Mouse (Mus musculus) hindbrain, embryonic 10.5 days (tissue): ENCODE measurements around the gene Ctso. TPM values are rescaled to one million over a fixed set of nuclear protein-coding genes. Genes with fewer than 3 reads are reported as not detected.

ENCODE experiments used
- DNase-seq: peaks from one replicate; pipeline ENCODE4 v3.0.0-alpha.2; 2017; ENCODE audit warnings: low spot score
- H3K27ac ChIP-seq: fragments of 300-500 bp; sonication (generic); 2 replicates; pipeline ENCODE4 v1.5.1; 2016; ENCODE audit warnings: mild to moderate bottlenecking, moderate library complexity
- H3K27me3 ChIP-seq: fragments of 300-500 bp; sonication (generic); 2 replicates; pipeline ENCODE4 v1.6.1; 2016; ENCODE audit warnings: mild to moderate bottlenecking; ENCODE audit not compliant: poor library complexity, insufficient read depth, severe bottlenecking
- H3K36me3 ChIP-seq: fragments of 300-500 bp; sonication (generic); 2 replicates; pipeline ENCODE4 v1.6.1; 2016; ENCODE audit warnings: mild to moderate bottlenecking, moderate library complexity
- H3K4me1 ChIP-seq: fragments of 300-500 bp; sonication (generic); replicated peaks from 2 replicates; pipeline ENCODE4 v1.6.1; 2016; ENCODE audit warnings: mild to moderate bottlenecking
- H3K4me3 ChIP-seq: fragments of 300-500 bp; sonication (generic); 2 replicates; pipeline ENCODE4 v1.5.1; 2016; ENCODE audit warnings: mild to moderate bottlenecking, moderate library complexity
- H3K9me3 ChIP-seq: fragments of 300-500 bp; sonication (generic); 2 replicates; pipeline ENCODE4 v1.6.1; 2016; ENCODE audit warnings: mild to moderate bottlenecking, moderate library complexity
- WGBS: fragments of 180-500 bp; shearing (Covaris S2); methylation state at CpG from one replicate; pipeline ENCODE4 v1.1.7; 2016; 5-methylcytosine and 5-hydroxymethylcytosine counted together
- polyA plus RNA-seq: library from polyadenylated mRNA; unstranded; fragments of >200 nt; fragmentation: Nextera tagmentation; extraction: Ambion mirVana; gene quantifications from 2 replicates; pipeline ENCODE4 v1.2.1, GENCODE M21; 2016

Ctso gene
- polyA plus RNA-seq, 1 experiment from 2014 or later, result 7.9 TPM

DNA sequence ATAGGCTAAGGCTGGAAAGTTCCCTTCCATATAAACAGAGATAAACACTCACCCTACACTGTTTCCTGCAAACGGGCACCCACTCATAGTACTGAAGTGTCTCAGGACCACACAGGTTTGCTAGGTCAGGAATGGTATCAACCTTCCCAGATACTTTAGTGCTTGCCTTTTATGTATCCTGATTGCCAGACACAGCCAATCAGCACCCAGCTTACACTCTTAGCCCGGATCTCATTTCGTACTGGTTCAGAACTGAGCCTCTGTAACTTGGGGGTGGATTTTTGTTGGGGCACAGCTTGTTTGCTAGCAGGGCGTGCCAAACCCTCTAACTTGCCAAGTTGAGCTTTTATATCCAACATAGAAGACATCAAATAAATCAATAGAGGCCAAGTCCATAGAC, 43.2 kb downstream of the Ctso start:
- no peak overlapping the region for H3K27ac ChIP-seq
- H3K27me3 ChIP-seq, result no peaks in the 10 kb centered on the region
- no peaks in the 10 kb centered on the region for H3K9me3 ChIP-seq
- H3K4me3 ChIP-seq, result no peak overlapping the region
- 86% methylated on average over 4 of the region's 4 CpGs for WGBS
- no peaks in the 10 kb centered on the region for H3K4me1 ChIP-seq
- DNase-seq, result no peak
- H3K36me3 ChIP-seq, result no peaks in the 10 kb centered on the region

DNA sequence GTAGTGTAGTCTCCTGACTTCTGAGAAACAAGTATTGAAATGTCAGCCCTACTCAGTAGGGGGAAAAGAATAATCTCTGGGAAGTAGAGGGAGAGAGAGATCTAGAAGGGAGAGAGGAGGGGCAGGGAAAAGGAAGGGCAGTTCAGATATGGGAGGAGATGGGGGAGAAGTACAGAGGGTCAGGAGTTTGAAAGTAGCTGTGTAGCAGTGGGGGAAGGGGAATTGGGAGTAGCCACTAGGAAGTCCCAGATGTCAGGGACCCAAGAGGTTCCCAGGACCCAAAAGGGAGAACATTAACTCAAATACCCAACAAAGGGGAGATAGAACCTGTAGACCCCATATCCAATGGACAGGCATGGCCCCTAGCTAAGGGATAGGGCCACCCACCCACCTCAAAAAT, 43.7 kb downstream of the Ctso start, which contains the start of gene Tdo2:
Gene Tdo2, minus strand, starts transcription at position 101 of the 400 bp plus-strand sequence.
- H3K36me3 ChIP-seq, result no peaks in the 10 kb centered on the region
- no peaks in the 10 kb centered on the region for H3K4me1 ChIP-seq
- H3K9me3 ChIP-seq, result no peaks in the 10 kb centered on the region
- H3K27ac ChIP-seq, result no peak within 1 kb of the TSS
- no peak within 1 kb of the TSS for H3K4me3 ChIP-seq
- no peaks in the 10 kb centered on the region for H3K27me3 ChIP-seq
- DNase-seq, result no peak

GRCm38 (mm10) chr3:81981576-81981975, 49.2 kb downstream of the Ctso start:
- DNase-seq, result no peak
- H3K4me1 ChIP-seq, result no peaks in the 10 kb centered on the region
- H3K4me3 ChIP-seq, result no peak overlapping the region
- H3K9me3 ChIP-seq, result no peaks in the 10 kb centered on the region
- no peaks in the 10 kb centered on the region for H3K36me3 ChIP-seq
- 90% methylated on average over 5 of the region's 5 CpGs for WGBS
- no peak overlapping the region for H3K27ac ChIP-seq
- H3K27me3 ChIP-seq, result no peaks in the 10 kb centered on the region

DNA sequence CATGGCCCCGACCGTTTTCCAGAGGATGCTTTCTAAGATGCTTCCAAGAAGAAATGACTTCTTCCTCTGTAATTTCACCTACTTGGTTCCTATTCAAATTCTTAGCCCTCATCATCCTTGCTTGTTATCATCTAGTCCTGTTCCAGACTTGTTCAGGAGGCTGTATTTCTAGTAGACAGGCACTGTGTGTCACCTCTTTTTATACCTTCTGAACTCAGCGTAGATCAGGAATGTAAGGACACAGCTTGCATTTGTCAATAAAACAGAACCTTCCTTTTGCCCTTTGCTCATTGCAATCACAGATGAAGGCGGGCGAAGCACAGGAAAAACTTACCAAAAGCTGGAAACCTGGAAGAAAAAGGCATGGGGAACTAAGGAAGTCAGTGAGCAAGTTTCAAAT, 49.6 kb downstream of the Ctso start, which contains the start of gene Asic5:
Gene Asic5, plus strand, starts transcription at position 301 of the 400 bp plus-strand sequence.
- Histone ChIP-seq H3K9me3 (no peaks in the 10 kb centered on the region), H3K36me3 (no peaks in the 10 kb centered on the region), H3K27me3 (no peaks in the 10 kb centered on the region), H3K4me1 (no peaks in the 10 kb centered on the region), H3K4me3 (no peak within 1 kb of the TSS), H3K27ac (no peak within 1 kb of the TSS)
- DNase-seq, result no peak
- 92% methylated on average over 5 of the region's 5 CpGs for WGBS

DNA sequence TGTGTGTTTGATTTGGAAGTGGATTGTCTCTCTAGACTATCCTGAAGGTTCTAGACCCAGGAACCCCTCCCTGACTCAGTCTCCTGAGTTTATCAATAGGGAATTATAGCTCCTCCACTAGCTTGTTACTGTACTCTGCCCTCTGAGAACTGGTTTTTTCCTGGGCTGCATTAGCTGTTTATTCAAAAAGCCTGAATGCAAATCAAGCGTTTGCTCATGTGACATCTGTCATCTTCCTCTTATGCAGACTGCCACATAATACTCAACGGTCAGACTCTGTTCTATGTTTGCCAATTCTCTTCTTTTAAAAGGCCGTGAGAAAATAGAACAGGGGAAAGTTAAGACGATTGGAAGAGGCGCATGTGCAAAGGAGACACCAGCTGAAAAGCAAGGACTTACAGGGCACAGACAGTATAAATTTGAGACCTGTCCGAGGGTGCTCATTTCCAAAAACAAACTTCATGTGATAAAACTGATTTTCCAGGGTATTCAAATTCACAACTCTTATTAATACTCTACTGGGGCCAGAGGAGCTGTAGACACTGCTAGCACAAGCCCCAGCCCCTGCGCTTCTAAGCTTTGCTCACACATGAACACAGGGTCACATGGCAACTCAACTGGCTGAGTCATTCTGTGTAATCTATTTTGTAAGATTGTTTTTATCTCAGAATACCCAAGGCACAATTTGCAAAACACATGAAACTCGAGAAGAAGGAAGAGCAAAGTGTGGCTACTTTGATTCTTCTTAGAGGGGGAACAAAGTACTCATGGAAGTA, 50.9 kb downstream of the Ctso start:
- Histone ChIP-seq H3K27ac (no peak overlapping the region), H3K9me3 (no peaks in the 10 kb centered on the region), H3K4me1 (no peaks in the 10 kb centered on the region), H3K4me3 (no peak overlapping the region), H3K36me3 (no peaks in the 10 kb centered on the region), H3K27me3 (no peaks in the 10 kb centered on the region)
- 88% methylated on average over 8 of the region's 8 CpGs for WGBS
- no peak for DNase-seq

DNA sequence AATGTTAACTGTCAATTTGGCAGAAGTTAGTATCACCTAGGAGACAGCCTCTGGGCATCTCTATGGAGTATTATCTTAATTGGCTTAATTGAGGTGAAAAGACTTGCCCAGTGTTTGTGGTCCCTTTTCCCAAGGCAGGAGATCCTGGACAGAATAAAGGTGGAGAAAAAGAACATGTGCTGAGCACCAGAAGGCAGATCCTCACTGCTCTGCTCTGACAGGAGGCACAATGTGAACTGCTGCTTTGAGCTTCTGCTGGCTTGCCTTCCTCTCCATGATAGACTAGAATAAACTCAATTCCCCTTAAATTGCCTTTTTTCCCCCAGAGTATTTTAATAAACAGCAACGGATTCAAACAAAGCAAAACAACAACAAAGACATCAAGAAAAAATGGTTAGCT, 52.7 kb downstream of the Ctso start:
- no peak for DNase-seq
- Histone ChIP-seq H3K27ac (no peak overlapping the region), H3K4me1 (no peaks in the 10 kb centered on the region), H3K9me3 (no peaks in the 10 kb centered on the region), H3K36me3 (no peaks in the 10 kb centered on the region), H3K27me3 (no peaks in the 10 kb centered on the region), H3K4me3 (no peak overlapping the region)
- WGBS, result 59% methylated on average over 1 of the region's 1 CpGs

DNA sequence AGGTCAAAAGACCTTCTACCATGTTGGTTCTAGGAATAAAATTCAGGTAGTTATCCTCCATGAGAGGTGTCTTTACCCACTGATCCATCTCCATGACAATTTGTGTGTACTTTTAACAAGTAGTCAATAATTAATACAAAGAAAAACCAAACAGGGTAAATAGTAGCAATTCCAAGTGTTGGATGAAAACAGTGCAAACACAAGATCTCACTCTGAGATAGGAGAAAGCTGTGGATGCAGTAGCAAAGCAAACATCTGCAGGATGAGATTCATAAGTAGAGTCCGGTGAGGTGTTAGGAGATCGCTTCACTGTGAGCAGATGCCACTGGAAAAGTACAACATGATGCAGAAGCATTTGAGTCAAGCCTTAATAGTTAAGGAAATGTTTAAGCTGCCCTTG, 53.7 kb downstream of the Ctso start:
- Histone ChIP-seq H3K36me3 (no peaks in the 10 kb centered on the region), H3K27me3 (no peaks in the 10 kb centered on the region), H3K9me3 (no peaks in the 10 kb centered on the region), H3K4me3 (no peak overlapping the region), H3K4me1 (no peaks in the 10 kb centered on the region), H3K27ac (no peak overlapping the region)
- 91% methylated on average over 2 of the region's 2 CpGs for WGBS
- DNase-seq, result no peak

- 91% methylated on average over 3 of the region's 3 CpGs for WGBS
- Histone ChIP-seq H3K9me3 (no peaks in the 10 kb centered on the region), H3K4me1 (no peaks in the 10 kb centered on the region), H3K36me3 (no peaks in the 10 kb centered on the region), H3K27me3 (no peaks in the 10 kb centered on the region), H3K4me3 (no peak overlapping the region), H3K27ac (no peak overlapping the region)
- no peak for DNase-seq
Measured at GRCm38 (mm10) chr3:81987628-81988027, 55.2 kb downstream of the Ctso start.

DNA sequence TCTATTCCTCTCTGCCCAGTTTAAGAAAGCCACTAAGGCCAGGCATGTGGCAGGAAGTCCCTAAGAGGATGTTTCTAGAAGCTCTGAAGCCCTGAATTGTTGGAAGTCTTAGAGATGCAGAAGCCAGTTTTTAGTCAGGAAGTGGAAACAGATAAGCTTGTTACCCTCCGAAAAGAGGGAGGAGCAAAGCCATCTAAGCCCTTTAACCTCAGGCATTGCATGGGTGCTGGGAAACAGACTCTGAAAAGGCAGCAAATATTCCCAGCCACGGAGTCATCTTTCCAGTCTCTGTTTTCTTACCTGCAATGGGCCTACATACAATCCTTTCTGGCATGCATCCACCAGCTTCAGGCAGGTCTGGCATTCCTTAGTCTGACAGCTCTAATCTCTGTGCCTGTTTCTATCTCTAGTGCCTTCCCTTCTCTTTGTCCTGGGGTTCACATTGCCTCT, 57.3 kb downstream of the Ctso start:
- DNase-seq, result no peak

GRCm38 (mm10) chr3:81990531-81990930, 58.1 kb downstream of the Ctso start:
- no peaks in the 10 kb centered on the region for H3K36me3 ChIP-seq
- no peak for DNase-seq
- no peaks in the 10 kb centered on the region for H3K27me3 ChIP-seq
- H3K27ac ChIP-seq, result no peak overlapping the region
- H3K9me3 ChIP-seq, result no peaks in the 10 kb centered on the region
- 77% methylated on average over 3 of the region's 3 CpGs for WGBS
- H3K4me3 ChIP-seq, result no peak overlapping the region
- H3K4me1 ChIP-seq, result no peaks in the 10 kb centered on the region

More for the DNA sequence above, 57.3 kb downstream of the Ctso start:
- Histone ChIP-seq H3K4me3 (no peak overlapping the region), H3K27me3 (no peaks in the 10 kb centered on the region), H3K36me3 (no peaks in the 10 kb centered on the region), H3K4me1 (no peaks in the 10 kb centered on the region), H3K27ac (no peak overlapping the region), H3K9me3 (no peaks in the 10 kb centered on the region)
- 53% methylated on average over 2 of the region's 2 CpGs for WGBS

DNA sequence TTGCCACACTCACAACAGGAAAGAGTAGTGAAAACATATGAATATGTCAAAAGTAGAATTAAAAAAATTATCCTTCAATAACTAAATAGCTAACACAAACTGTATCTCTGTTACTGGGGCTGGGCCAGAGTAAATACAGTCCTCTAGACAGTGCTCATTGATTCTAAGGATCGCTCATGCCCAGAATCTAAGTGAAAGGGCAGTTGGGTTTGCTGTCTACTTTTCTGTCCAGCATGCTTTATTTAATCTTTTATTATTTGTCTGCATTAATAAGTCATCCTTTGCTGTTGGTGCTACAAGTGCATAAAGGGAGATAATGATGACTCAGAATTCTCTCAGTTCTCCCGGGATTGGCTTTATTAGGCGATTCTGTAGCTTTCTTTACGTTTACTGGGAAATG, 63.0 kb downstream of the Ctso start:
- Histone ChIP-seq H3K4me3 (no peak overlapping the region), H3K27ac (no peak overlapping the region), H3K4me1 (no peaks in the 10 kb centered on the region), H3K36me3 (no peaks in the 10 kb centered on the region), H3K9me3 (no peaks in the 10 kb centered on the region), H3K27me3 (no peaks in the 10 kb centered on the region)
- 44% methylated on average over 4 of the region's 4 CpGs for WGBS
- no peak for DNase-seq

- H3K4me1 ChIP-seq, result no peaks in the 10 kb centered on the region
- H3K27me3 ChIP-seq, result no peaks in the 10 kb centered on the region
- WGBS, result 4% methylated on average over 1 of the region's 1 CpGs
- H3K9me3 ChIP-seq, result no peaks in the 10 kb centered on the region
- no peak overlapping the region for H3K27ac ChIP-seq
- H3K4me3 ChIP-seq, result no peak overlapping the region
- no peak for DNase-seq
- no peaks in the 10 kb centered on the region for H3K36me3 ChIP-seq
Measured at GRCm38 (mm10) chr3:81995988-81996387, 63.6 kb downstream of the Ctso start.
